Mouse (Mus musculus) erythroblast, embryonic 14.5 days (primary cell): ENCODE results near the gene Mmrn2. TPM values are rescaled to one million over a fixed set of nuclear protein-coding genes. Genes with fewer than 3 reads are reported as not detected.

Experiments used
- H3K27me3 ChIP-seq: 2 replicates; pipeline ENCODE4 v1.6.1; 2012; ENCODE audit warnings: inconsistent platforms; ENCODE audit not compliant: control insufficient read depth
- H3K36me3 ChIP-seq: 2 replicates; pipeline ENCODE4 v1.6.1; 2012; ENCODE audit warnings: mild to moderate bottlenecking, inconsistent platforms; ENCODE audit not compliant: control insufficient read depth
- H3K4me1 ChIP-seq: 2 replicates; pipeline ENCODE4 v1.6.1; 2012; ENCODE audit warnings: inconsistent platforms; ENCODE audit not compliant: control insufficient read depth
- H3K4me3 ChIP-seq: replicated peaks from 2 replicates; pipeline ENCODE3; 2012; ENCODE audit warnings: moderate library complexity, mild to moderate bottlenecking, inconsistent platforms
- H3K9me3 ChIP-seq: 2 replicates; pipeline ENCODE4 v1.6.1; 2012; ENCODE audit warnings: low read length, inconsistent platforms, mixed read lengths; ENCODE audit not compliant: control insufficient read depth
- GATA1 ChIP-seq: IDR thresholded peaks from 2 replicates; pipeline ENCODE4 v1.6.1; 2012; ENCODE audit warnings: low read length, inconsistent platforms, mixed read lengths
- TAL1 ChIP-seq: IDR thresholded peaks from 3 replicates; pipeline ENCODE4 v1.6.1; 2012; ENCODE audit warnings: low read length, inconsistent platforms, mixed read lengths
- polyA plus RNA-seq: library from polyadenylated mRNA; stranded (reverse); fragments of >175 nt; gene quantifications from 2 replicates; pipeline ENCODE4 v1.2.3, GENCODE M21; 2012

Gene Mmrn2
- 0.01 TPM in 1 of 2 replicates, not detected in the other for polyA plus RNA-seq

DNA sequence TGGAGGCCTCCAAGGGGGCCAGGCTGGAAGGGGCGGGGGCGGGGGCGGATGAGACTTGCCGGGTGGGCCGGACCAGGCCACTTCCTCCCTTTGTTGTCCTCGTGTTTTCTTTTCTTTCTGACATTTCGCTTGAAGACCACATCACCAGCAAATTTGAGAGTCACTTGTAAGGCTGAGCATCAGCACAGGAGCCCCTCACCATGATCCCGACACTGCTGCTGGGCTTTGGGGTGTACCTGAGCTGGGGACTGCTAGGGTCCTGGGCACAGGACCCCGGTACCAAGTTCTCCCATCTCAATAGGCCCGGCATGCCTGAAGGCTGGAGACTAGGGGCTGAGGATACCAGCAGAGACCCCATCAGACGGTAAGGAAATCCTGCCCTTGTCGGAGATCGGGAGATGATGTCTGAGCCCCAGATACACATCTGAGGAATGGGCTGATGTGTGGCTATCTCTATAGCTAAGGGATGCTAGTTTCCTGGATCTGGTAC is at the start of gene Mmrn2:
Gene Mmrn2, plus strand, starts transcription at position 51 of the 490 bp plus-strand sequence.
- H3K36me3 ChIP-seq = no peaks in the 10 kb centered on the region
- H3K4me3 ChIP-seq = no peak within 1 kb of the TSS
- TF ChIP-seq GATA1 = no peak
- no peak for TF ChIP-seq TAL1
- no peaks in the 10 kb centered on the region for H3K9me3 ChIP-seq
- H3K4me1 ChIP-seq = no peaks in the 10 kb centered on the region
- no peaks in the 10 kb centered on the region for H3K27me3 ChIP-seq

DNA sequence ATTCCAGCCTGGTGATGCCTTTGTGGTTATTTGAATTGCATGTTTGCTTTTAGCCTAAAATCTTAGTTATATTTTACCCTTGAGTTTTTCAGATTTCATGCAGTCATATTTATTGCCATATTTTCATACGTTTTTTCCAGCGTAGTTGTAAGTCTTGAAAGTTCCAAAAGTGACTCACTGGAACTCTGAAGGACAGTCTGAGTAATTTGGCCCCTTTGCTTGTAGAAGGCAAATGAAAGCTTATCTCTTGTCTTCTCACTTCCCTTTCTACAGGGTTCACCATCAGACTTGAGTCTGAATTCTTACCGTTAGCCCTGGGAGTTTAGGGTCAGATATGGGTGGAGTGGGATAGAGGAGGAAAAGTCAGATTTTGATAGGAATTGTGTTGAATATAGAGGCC is 48.7 kb upstream of the Mmrn2 start:
- Histone ChIP-seq H3K27me3 (no peaks in the 10 kb centered on the region), H3K36me3 (peaks cover 33% of the 10 kb centered on the region), H3K4me1 (no peaks in the 10 kb centered on the region), H3K4me3 (no peak overlapping the region), H3K9me3 (no peaks in the 10 kb centered on the region)
- no peak for TF ChIP-seq TAL1
- no peak for TF ChIP-seq GATA1

DNA sequence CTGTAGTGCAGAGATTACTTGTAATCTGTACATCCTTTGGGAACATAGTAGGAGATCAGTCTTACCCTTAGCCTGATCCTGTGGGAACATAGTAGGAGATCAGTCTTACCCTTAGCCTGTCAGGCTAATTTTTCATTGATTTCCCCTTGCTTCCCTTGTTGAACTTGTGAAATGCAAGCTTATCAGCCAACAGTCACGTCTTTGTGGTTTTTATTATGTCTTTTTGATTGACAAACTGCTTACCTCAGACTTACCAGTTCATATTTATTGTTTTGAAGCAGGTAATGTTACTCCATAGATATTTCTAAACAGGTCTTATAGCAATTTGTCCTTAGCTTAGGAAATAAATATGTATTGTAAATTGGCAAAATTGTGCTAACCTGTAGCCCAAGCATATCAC is 47.6 kb upstream of the Mmrn2 start:
- H3K9me3 ChIP-seq = no peaks in the 10 kb centered on the region
- peaks cover 34% of the 10 kb centered on the region for H3K36me3 ChIP-seq
- H3K4me1 ChIP-seq = no peaks in the 10 kb centered on the region
- H3K27me3 ChIP-seq = no peaks in the 10 kb centered on the region
- TF ChIP-seq TAL1 = no peak
- H3K4me3 ChIP-seq = no peak overlapping the region

DNA sequence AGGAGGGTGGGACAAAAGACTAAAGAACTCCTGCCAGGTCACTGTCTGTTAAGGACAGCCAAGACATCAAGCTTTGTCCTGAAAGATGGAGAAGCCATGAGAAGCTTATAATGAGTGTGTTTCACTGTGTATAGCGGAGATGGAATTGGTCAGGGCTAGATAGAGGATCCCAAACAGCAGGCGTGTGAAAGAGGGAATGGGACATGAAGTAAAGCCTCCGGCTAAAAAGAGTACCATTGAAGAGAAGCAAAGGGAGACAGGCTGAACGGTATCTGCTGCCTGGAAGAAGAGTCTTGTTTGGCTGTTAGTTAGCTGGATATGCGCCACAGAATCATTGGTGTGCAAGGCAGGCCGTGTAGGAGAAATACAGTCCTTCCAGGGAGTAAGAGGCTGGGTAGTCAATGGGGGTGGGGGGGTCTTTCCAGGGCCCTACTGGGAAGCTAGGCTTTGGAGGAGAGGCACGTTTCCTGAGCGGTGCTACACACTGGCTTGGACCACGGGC is 44.6 kb upstream of the Mmrn2 start:
- Histone ChIP-seq H3K4me1 (no peaks in the 10 kb centered on the region), H3K36me3 (peaks cover 38% of the 10 kb centered on the region), H3K27me3 (no peaks in the 10 kb centered on the region), H3K4me3 (no peak overlapping the region), H3K9me3 (no peaks in the 10 kb centered on the region)
- no peak for TF ChIP-seq GATA1
- TF ChIP-seq TAL1 = no peak

DNA sequence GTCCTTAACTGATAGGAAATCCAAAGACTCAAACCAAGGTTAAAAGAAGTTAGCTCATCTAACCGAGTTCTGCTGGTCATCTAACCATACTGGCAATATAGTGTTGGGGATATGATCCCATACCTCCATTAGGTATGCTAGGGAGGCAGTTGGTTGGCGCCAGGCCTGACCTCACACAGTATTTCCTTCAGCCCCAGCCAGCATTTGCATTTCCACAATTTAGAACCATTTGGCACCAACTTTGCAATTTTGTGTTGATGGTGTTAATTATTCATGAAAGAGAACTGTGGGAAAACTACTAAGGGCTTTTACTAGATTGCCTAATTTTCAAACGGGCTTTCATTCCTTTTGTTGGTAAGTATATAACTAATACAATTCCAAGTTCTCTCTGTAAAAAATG is 43.4 kb upstream of the Mmrn2 start:
- H3K36me3 ChIP-seq = peaks cover 45% of the 10 kb centered on the region
- H3K4me3 ChIP-seq = no peak overlapping the region
- no peaks in the 10 kb centered on the region for H3K9me3 ChIP-seq
- no peaks in the 10 kb centered on the region for H3K27me3 ChIP-seq
- H3K4me1 ChIP-seq = no peaks in the 10 kb centered on the region
- TF ChIP-seq GATA1 (no peak), TAL1 (no peak)

DNA sequence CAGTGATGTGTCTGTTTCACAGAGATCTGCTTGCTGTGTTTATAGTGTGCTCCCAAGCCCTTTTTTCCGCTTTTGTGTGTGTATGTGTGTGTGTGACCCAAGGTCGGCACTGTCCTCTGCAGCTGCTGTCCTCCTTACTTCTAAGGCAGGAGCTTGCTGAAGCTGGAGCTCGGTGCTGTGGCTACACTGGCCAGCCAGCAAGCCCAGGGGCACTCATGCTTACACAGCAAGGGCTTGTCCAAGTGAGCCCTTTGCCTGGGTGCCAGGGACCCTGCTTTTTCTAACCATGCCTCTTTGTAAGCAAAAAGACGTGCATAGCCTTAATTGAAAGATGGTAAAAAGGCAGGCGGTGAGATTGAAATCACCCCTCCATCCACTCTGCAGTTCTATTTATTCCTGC is 42.8 kb upstream of the Mmrn2 start:
- TF ChIP-seq GATA1 (no peak), TAL1 (no peak)
- Histone ChIP-seq H3K4me3 (no peak overlapping the region), H3K36me3 (peaks cover 47% of the 10 kb centered on the region)

DNA sequence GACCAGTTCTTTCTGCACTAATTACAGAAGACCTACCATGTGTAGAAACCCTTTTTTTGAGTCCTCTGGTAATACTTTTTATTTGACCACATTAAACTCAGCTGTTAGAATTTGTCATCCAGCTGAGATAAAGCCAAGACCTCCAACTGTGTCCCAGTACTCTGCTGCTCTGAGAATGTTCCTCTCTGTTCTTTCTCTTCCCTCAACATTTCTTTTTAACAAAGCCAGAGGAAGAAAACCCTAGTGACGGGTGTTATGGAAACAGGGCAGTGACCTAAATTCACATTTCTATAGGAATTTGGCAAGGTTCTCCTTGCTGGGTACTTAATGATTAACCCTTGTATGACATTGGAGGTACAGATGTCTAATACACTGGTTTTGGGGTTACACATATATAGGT is 35.8 kb upstream of the Mmrn2 start:
- H3K4me1 ChIP-seq = no peaks in the 10 kb centered on the region
- H3K4me3 ChIP-seq = no peak overlapping the region
- no peaks in the 10 kb centered on the region for H3K9me3 ChIP-seq
- peaks cover 45% of the 10 kb centered on the region for H3K36me3 ChIP-seq
- no peak for TF ChIP-seq TAL1
- no peaks in the 10 kb centered on the region for H3K27me3 ChIP-seq

More for the DNA sequence above, 42.8 kb upstream of the Mmrn2 start:
- Histone ChIP-seq H3K4me1 (no peaks in the 10 kb centered on the region), H3K27me3 (no peaks in the 10 kb centered on the region), H3K9me3 (no peaks in the 10 kb centered on the region)

DNA sequence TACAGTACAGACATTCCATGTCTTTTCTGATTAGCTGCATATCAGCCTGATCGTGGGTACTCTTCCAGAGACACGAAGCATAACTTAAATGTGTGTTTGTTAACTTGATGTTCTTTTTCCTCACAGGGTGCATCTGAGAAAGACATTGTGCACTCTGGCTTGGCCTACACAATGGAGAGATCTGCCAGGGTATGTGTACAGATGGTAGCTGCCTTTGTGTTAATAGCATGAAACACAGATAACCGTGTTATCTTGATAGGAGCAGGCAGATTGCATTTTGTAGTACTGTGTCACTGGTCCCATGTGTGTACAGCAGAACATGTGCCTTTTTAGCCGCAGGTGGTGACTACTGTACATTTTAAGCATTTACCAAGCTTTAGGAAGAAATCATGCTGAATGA is 33.3 kb upstream of the Mmrn2 start:
- Histone ChIP-seq H3K4me3 (no peak overlapping the region), H3K4me1 (no peaks in the 10 kb centered on the region), H3K27me3 (no peaks in the 10 kb centered on the region), H3K36me3 (peaks cover 31% of the 10 kb centered on the region), H3K9me3 (no peaks in the 10 kb centered on the region)
- TF ChIP-seq TAL1 = no peak
- TF ChIP-seq GATA1 = no peak

DNA sequence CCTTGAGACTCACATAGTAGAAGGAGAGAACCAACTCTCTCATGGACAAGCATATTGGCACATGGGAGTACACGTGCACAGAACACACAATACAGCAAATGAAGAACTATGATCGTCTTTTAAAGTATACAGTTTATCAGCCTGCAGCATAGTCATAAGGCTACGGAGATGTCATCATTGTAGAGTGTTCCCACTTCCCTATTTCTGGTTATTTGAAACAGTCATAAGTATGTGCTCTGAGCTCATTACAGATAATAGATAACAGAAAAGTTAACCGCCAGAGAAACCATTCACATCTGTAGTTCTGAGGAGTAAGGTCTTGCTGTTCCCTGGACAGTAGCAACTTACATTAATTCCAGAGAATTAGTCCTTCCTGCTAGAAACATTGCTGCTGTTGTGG is 32.2 kb upstream of the Mmrn2 start:
- no peaks in the 10 kb centered on the region for H3K27me3 ChIP-seq
- H3K9me3 ChIP-seq = no peaks in the 10 kb centered on the region
- TF ChIP-seq TAL1 = no peak
- no peak overlapping the region for H3K4me3 ChIP-seq
- no peaks in the 10 kb centered on the region for H3K4me1 ChIP-seq
- H3K36me3 ChIP-seq = peaks cover 24% of the 10 kb centered on the region

DNA sequence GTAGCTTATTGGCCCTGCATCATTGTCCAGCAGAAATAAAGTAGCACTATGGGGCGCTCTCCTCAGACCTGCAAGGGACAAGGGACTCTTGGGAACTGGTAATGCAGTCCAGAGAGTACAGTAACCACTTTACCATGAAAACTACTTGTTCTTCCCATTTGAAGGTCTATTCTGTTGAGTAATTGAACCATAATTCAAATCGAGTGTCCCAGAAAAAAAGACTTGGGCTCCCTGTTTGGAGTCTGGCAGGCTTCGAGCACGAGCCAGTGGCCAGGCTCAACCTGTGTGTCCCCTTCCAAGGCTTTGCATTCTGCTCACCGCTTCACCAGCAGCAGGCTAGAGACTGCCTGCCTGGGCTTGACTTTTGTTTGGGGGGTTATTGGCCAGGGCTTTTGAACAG is 30.9 kb upstream of the Mmrn2 start:
- TF ChIP-seq TAL1 = no peak
- no peak for TF ChIP-seq GATA1
- Histone ChIP-seq H3K36me3 (peaks cover 21% of the 10 kb centered on the region), H3K27me3 (no peaks in the 10 kb centered on the region), H3K9me3 (no peaks in the 10 kb centered on the region), H3K4me1 (no peaks in the 10 kb centered on the region), H3K4me3 (no peak overlapping the region)
